Mouse (Mus musculus) embryonic facial prominence, embryonic 14.5 days (tissue): ENCODE measurements around the gene Cpsf4l. TPM values are rescaled to one million over a fixed set of nuclear protein-coding genes. Genes with fewer than 3 reads are reported as not detected.

Experiments used
- ATAC-seq: fragments of 200-750 bp; cut with Nextera tagmentation; 2 replicates; pipeline ENCODE4 v1.8.0; 2017; ENCODE audit warnings: low read depth, moderate number of reproducible peaks, moderate TSS enrichment
- DNase-seq: peaks from one replicate; pipeline ENCODE4 v3.0.0-alpha.2; 2015; ENCODE audit warnings: low spot score
- H3K27ac ChIP-seq: fragments of 300-500 bp; sonication (generic); replicated peaks from 2 replicates; pipeline ENCODE4 v1.5.1; 2014; ENCODE audit warnings: low read depth, mild to moderate bottlenecking, low read length, moderate library complexity
- H3K27me3 ChIP-seq: fragments of 300-500 bp; sonication (generic); replicated peaks from 2 replicates; pipeline ENCODE4 v1.6.1; 2014; ENCODE audit warnings: low read length; ENCODE audit not compliant: control insufficient read depth, insufficient read depth
- H3K36me3 ChIP-seq: fragments of 300-500 bp; sonication (generic); 2 replicates; pipeline ENCODE4 v1.6.1; 2014; ENCODE audit warnings: low read length, mixed read lengths; ENCODE audit not compliant: control insufficient read depth, insufficient read depth
- H3K4me1 ChIP-seq: fragments of 300-500 bp; sonication (generic); 2 replicates; pipeline ENCODE4 v1.6.1; 2014; ENCODE audit warnings: antibody characterized with exemption, low read length; ENCODE audit not compliant: control insufficient read depth, insufficient read depth
- H3K4me2 ChIP-seq: fragments of 300-500 bp; sonication (generic); 2 replicates; pipeline ENCODE4 v1.6.1; 2014; ENCODE audit warnings: low read depth, mild to moderate bottlenecking, low read length, moderate library complexity, mixed read lengths
- H3K4me3 ChIP-seq: fragments of 300-500 bp; sonication (generic); 2 replicates; pipeline ENCODE4 v1.5.1; 2014; ENCODE audit warnings: low read depth, mild to moderate bottlenecking, low read length
- H3K9ac ChIP-seq: fragments of 300-500 bp; sonication (generic); 2 replicates; pipeline ENCODE4 v1.6.1; 2014; ENCODE audit warnings: low read depth, mild to moderate bottlenecking, low read length, moderate library complexity, mixed read lengths
- H3K9me3 ChIP-seq: fragments of 300-500 bp; sonication (generic); 2 replicates; pipeline ENCODE4 v1.6.1; 2016; ENCODE audit warnings: low read length; ENCODE audit not compliant: control insufficient read depth
- WGBS: fragments of 180-500 bp; shearing (Covaris S2); extraction: QIAGEN DNeasy Blood & Tissue Kit; methylation state at CpG from one replicate; pipeline ENCODE4 v1.1.7; 2014; 5-methylcytosine and 5-hydroxymethylcytosine counted together
- polyA plus RNA-seq: library from polyadenylated mRNA; unstranded; fragments of >200 nt; fragmentation: Nextera tagmentation; extraction: Ambion mirVana; gene quantifications from 2 replicates; pipeline ENCODE4 v1.2.1, GENCODE M21; 2014

The Cpsf4l gene
- polyA plus RNA-seq, 1 experiment from 2014 or later = 1.2 TPM

- H3K4me2 ChIP-seq = no peak overlapping the region
- WGBS = 81% methylated on average over 4 of the region's 4 CpGs
- no peak overlapping the region for H3K4me3 ChIP-seq
- H3K4me1 ChIP-seq = no peaks in the 10 kb centered on the region
- H3K9me3 ChIP-seq = no peaks in the 10 kb centered on the region
- no peaks in the 10 kb centered on the region for H3K27me3 ChIP-seq
- DNase-seq = no peak
- H3K36me3 ChIP-seq = peaks cover 38% of the 10 kb centered on the region
- ATAC-seq = no peak
- no peak overlapping the region for H3K9ac ChIP-seq
- no peak overlapping the region for H3K27ac ChIP-seq
Measured at GRCm38 (mm10) chr11:113669711-113670110, 40.1 kb downstream of the Cpsf4l start.

DNA sequence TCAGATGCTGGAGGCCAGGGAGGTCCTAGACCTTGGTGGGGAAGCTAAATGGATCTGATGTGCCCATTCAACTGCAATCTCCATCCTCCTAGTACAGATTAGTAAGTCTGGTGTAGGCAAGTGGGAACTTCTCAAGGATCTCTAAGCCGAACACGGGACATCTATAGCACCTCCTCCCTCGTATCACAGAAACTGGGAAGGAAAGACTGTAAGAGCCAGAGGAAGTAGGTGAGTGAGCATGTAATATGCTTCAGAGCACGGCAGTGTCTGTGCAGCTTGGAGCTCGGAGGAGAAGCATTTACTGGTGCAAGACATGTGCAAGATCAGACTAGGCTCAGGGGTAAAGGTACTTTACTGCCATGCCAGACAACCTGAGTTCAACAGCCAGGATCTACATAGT, 41.0 kb downstream of the Cpsf4l start:
- no peak for ATAC-seq
- H3K27me3 ChIP-seq = no peaks in the 10 kb centered on the region
- H3K9me3 ChIP-seq = no peaks in the 10 kb centered on the region
- peaks cover 43% of the 10 kb centered on the region for H3K36me3 ChIP-seq
- no peak for DNase-seq
- no peak overlapping the region for H3K4me3 ChIP-seq
- 91% methylated on average over 5 of the region's 5 CpGs for WGBS
- H3K4me1 ChIP-seq = no peaks in the 10 kb centered on the region
- no peak overlapping the region for H3K4me2 ChIP-seq
- H3K9ac ChIP-seq = no peak overlapping the region
- H3K27ac ChIP-seq = no peak overlapping the region

DNA sequence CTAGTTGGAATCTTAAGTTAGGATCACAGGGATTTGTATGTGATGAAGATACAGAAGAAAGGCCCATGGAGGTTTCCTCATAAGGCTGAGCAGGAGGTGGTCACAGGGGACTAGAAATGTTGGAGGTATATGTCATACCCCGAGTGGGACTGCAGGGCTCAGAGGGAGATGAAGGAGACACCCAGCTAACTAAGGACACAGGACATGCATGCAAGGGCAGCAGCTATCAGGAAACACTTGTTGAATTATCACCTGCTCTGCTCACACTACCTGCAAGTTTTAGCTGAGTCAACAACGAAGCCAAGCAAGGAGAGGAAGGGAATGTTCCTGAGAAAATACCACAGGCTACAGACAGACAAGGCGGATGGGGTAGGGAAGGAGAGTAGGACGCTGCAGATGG, 42.1 kb downstream of the Cpsf4l start:
- ATAC-seq = no peak
- Histone ChIP-seq H3K4me2 (no peak overlapping the region), H3K4me3 (no peak overlapping the region), H3K4me1 (no peaks in the 10 kb centered on the region), H3K36me3 (peaks cover 42% of the 10 kb centered on the region), H3K27ac (no peak overlapping the region), H3K9me3 (no peaks in the 10 kb centered on the region), H3K27me3 (no peaks in the 10 kb centered on the region), H3K9ac (no peak overlapping the region)
- WGBS = 80% methylated on average over 4 of the region's 4 CpGs
- no peak for DNase-seq

- no peak for ATAC-seq
- no peak overlapping the region for H3K4me2 ChIP-seq
- DNase-seq = no peak
- H3K9me3 ChIP-seq = no peaks in the 10 kb centered on the region
- WGBS = 72% methylated on average over 2 of the region's 2 CpGs
- H3K36me3 ChIP-seq = peaks cover 43% of the 10 kb centered on the region
- H3K27ac ChIP-seq = 0 out of 2 replicates have a peak overlapping the region, but pooled peaks have one; percentile 15
- H3K27me3 ChIP-seq = no peaks in the 10 kb centered on the region
- no peak overlapping the region for H3K9ac ChIP-seq
- no peaks in the 10 kb centered on the region for H3K4me1 ChIP-seq
- no peak overlapping the region for H3K4me3 ChIP-seq
Measured at GRCm38 (mm10) chr11:113667122-113667521, 42.7 kb downstream of the Cpsf4l start.

- 56% methylated on average over 10 of the region's 10 CpGs for WGBS
- Histone ChIP-seq H3K9me3 (no peaks in the 10 kb centered on the region), H3K27me3 (no peaks in the 10 kb centered on the region), H3K36me3 (peaks cover 44% of the 10 kb centered on the region), H3K9ac (no peak overlapping the region), H3K4me2 (no peak overlapping the region), H3K4me3 (no peak overlapping the region), H3K4me1 (no peaks in the 10 kb centered on the region), H3K27ac (0 out of 2 replicates have a peak overlapping the region, but pooled peaks have one; percentile 15)
- DNase-seq (no peak), ATAC-seq (no peak)
Measured at GRCm38 (mm10) chr11:113666648-113667047, 43.2 kb downstream of the Cpsf4l start.

DNA sequence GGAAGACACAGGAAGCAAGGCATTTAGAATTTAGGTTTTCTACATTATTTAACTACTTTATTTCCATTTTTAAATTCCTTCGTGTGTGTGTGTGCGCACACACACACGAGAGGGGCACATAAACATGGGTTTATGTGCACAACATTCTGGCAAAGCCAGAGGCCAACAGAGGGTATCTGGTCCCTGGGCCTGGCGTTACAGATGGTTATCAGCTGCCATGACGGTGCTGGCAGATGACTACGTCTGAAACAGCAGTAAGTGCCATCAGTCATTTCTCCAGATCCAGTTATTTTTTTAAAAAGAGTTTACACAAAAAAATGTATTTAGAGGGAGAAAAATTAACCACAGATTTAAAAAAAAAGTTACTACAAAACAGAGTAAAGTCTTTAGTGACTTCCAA, 43.6 kb downstream of the Cpsf4l start:
- peaks cover 44% of the 10 kb centered on the region for H3K36me3 ChIP-seq
- no peaks in the 10 kb centered on the region for H3K4me1 ChIP-seq
- no peak overlapping the region for H3K4me3 ChIP-seq
- no peak for DNase-seq
- H3K27me3 ChIP-seq = no peaks in the 10 kb centered on the region
- no peak overlapping the region for H3K27ac ChIP-seq
- H3K9me3 ChIP-seq = no peaks in the 10 kb centered on the region
- WGBS = 73% methylated on average over 6 of the region's 6 CpGs
- H3K9ac ChIP-seq = no peak overlapping the region
- H3K4me2 ChIP-seq = no peak overlapping the region
- no peak for ATAC-seq

- H3K27me3 ChIP-seq = no peaks in the 10 kb centered on the region
- H3K36me3 ChIP-seq = peaks cover 60% of the 10 kb centered on the region
- H3K4me2 ChIP-seq = no peak overlapping the region
- ATAC-seq = no peak
- no peaks in the 10 kb centered on the region for H3K9me3 ChIP-seq
- 81% methylated on average over 2 of the region's 2 CpGs for WGBS
- no peaks in the 10 kb centered on the region for H3K4me1 ChIP-seq
- no peak for DNase-seq
- H3K27ac ChIP-seq = no peak overlapping the region
- no peak overlapping the region for H3K4me3 ChIP-seq
- H3K9ac ChIP-seq = no peak overlapping the region
Measured at GRCm38 (mm10) chr11:113664279-113664678, 45.5 kb downstream of the Cpsf4l start.

DNA sequence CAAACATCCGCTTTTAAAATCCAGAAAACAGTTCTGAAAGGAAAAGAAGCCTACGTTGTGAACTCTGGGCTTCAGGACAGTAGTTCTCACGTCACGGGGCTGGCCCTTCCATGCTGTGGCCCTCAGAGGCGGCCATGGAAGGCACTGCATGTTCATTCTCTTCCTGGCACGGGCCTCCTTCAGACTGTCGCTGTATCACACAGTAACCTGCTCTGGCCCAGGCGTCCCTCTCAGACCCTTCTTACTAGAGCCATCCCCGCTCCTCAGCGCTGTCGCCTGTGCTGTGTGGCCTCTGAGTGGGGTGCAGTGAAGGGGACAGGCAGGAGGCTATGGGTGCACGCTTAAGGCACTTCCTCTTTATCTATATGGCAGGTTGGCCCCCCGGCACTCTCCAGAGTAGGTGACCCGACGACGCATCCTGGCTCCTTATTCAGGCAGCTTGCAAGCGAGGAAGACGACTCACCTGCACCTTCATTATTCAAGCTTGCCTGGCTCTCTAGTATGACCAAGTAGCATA, 47.9 kb downstream of the Cpsf4l start:
- Histone ChIP-seq H3K4me1 (no peaks in the 10 kb centered on the region), H3K4me3 (no peak overlapping the region), H3K9me3 (no peaks in the 10 kb centered on the region), H3K27me3 (no peaks in the 10 kb centered on the region), H3K9ac (no peak overlapping the region), H3K4me2 (no peak overlapping the region), H3K27ac (no peak overlapping the region), H3K36me3 (peaks cover 75% of the 10 kb centered on the region)
- no peak for ATAC-seq
- no peak for DNase-seq
- 94% methylated on average over 18 of the region's 18 CpGs for WGBS

DNA sequence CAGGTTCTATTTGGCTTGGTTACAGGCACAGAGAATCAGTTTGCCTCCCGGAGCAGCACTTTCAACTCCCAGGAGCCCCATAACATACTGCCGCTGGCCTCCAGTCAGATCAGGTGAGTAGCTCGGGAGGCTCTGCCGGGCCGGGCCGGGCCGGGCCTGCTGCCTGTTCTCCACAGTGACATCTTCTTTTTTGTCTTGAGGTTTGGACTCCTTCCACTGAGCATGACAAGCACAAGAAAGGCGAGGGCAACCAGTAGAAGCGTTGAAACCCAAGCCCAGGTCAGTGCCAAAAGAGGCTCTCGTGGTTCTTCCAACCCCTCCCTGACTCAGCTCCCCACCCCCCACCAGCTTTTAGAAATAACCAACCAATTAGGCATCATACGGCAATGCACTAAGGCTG, 48.9 kb downstream of the Cpsf4l start:
- DNase-seq = no peak
- 87% methylated on average over 11 of the region's 11 CpGs for WGBS
- no peak overlapping the region for H3K4me2 ChIP-seq

More for the DNA sequence above, 48.9 kb downstream of the Cpsf4l start:
- no peaks in the 10 kb centered on the region for H3K9me3 ChIP-seq
- no peak overlapping the region for H3K27ac ChIP-seq
- H3K9ac ChIP-seq = no peak overlapping the region
- no peak overlapping the region for H3K4me3 ChIP-seq
- H3K27me3 ChIP-seq = no peaks in the 10 kb centered on the region
- peaks cover 85% of the 10 kb centered on the region for H3K36me3 ChIP-seq
- ATAC-seq = no peak
- H3K4me1 ChIP-seq = no peaks in the 10 kb centered on the region
